Mouse (Mus musculus): ENCODE measurements around the gene Pdgfc.

GRCm38 (mm10) chr3:81052422-81052821, 16.2 kb downstream of the Pdgfc start:
- no peak for TF ChIP-seq CTCF (IDR thresholded peaks at IDR 0.05)
- no peak for TF ChIP-seq EP300 (IDR thresholded peaks at IDR 0.05)

Data from lung, postnatal 0 days (tissue).